Mouse (Mus musculus): ENCODE results near the gene Gp1bb. TPM values are rescaled to one million over a fixed set of nuclear protein-coding genes. Genes with fewer than 3 reads are reported as not detected.

The Gp1bb gene
- polyA plus RNA-seq, 1 experiment, result not detected

DNA sequence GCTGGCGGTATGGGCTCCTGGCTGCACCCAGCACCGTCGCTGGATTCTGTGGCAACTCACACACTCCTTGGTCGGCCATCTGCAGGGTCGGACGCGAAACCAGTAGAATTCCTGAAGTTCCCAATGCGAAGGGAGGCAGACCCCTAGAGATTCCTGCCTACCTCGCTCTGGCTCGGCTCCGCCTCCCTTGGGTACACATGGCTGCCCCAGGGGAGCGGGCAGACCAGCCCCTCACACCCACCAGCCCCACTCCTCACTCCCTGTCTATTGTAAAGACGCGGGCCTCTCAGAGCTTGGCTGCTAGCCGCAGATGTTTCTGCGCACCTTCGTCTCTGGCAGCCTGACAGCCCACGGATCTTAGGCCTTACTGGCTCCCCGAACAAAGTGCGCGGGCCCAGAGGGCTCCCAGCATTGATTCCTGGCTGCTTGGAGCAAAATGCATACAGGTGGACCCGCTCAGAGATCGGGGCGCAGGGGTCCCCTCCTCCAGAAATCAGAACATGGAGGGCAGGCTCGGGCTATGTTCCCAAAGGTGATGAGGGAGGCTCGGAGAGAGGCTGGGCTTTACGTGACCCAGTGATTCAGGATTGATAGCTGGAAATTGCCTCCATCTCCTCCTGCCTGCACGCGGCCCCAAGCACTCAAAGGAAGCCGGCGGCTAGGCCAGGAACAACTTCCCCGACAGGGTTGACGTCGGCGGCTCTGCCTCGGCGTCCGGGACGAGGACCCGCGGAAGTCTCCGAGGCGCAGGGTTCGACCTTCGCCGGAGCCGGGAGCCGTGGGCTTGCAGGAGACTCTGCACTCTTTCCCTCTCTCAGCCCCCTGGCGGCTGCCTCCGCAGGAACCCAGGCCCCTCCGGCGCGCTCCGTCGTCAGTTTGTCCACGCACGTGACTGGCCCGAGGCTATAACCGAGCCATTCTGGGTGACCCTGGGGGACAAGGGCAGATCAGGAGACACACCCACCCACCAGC lies 30.9 kb downstream of the Gp1bb start:
- no peak for TF ChIP-seq GATA1 (IDR thresholded peaks at IDR 0.05; ENCODE audit: low read length)

DNA sequence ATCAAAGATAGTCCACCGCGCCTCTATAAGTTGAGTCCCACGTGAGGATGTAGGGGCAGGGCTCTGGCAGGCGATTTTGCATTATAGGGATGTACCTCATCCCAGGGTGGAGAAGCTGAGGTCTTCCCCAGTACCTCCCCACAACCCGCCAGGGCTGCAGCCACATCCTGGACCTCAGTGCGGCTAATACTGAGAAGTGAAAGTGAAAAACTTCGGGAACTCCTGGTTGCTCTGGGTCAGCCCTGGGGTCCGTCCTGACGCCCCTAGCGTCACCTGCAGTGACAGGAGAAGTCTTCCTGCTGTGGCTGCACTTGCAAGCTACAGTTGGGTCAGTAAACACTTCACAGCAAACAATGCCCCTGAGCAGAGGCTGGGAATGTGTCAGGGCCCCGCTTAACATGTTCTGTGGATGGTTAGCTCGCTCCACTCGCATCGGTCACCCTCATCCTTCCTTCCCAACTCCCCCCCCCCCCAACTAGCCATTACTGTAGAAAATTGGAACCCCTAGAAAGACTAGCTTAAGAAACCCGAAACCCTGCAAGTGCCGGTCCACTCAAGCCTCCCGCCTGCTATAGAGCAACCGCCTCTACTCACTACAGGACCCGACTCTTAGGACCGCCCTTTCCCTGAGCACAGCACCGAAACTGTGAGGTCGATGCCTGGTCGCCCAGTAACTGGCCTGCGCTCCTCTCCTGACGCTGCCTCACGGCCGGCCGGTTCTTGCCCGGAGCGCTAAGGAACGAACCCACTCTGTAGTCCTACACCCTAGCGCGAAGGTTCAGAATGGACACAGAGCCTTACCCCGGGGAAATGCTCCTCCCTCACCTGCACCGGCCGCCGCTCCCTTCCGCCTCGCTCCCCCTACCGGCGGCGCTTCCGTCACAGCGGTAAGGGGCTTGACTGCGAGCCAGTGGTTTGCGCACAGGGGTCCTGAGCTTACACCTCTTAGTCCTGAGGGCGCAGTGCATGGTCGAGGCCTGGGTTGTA lies 32.1 kb downstream of the Gp1bb start, which contains the start of gene Tbx1:
Gene Tbx1, minus strand, starts transcription at position 868 of the 987 bp plus-strand sequence.
- TF ChIP-seq GATA1 (IDR thresholded peaks at IDR 0.05; ENCODE audit: low read length), result no peak

DNA sequence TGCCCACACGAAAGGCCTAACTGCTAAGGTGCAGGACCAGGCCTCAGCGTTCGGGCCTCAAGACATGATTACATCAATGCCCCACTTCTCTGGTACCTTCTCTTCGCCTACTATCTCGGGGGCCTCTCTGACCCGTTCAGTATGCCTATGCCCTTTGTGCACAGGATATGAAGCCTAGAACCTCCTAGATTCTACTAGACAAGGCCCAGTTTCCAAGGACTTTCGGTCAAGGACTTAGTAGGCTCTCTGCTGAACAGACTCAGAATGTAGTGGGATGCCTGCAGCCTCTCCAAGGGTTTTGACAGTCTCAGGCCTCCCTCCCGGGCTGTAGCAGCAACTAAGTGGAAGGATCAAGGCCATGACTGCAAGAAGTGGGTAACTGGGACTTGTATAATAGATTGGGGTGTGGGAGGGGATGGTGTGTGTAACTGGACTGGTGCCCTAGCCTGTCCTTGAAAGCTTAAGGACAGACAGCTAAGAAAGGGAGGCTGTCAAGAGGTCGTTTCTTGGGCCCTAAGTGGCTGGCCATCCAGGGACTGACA lies 33.1 kb downstream of the Gp1bb start:
- no peak for TF ChIP-seq GATA1 (IDR thresholded peaks at IDR 0.05; ENCODE audit: low read length)

DNA sequence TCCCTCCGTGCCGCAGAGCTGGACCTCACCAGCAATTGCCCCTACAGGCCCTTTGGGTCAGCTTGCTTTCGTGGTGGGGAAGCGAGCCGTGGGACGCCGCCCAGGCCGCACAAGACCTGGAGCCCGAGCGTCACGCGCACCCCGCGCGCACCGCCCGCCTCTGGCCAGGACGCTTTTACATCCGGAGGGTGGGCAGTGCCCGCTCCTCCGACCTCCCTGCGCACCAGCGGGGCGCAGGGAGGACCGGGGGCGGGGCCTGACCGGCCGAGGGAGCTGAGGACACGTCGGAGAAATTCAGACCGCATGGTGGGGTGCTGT lies 33.5 kb downstream of the Gp1bb start:
- no peak for TF ChIP-seq GATA1 (IDR thresholded peaks at IDR 0.05; ENCODE audit: low read length)

DNA sequence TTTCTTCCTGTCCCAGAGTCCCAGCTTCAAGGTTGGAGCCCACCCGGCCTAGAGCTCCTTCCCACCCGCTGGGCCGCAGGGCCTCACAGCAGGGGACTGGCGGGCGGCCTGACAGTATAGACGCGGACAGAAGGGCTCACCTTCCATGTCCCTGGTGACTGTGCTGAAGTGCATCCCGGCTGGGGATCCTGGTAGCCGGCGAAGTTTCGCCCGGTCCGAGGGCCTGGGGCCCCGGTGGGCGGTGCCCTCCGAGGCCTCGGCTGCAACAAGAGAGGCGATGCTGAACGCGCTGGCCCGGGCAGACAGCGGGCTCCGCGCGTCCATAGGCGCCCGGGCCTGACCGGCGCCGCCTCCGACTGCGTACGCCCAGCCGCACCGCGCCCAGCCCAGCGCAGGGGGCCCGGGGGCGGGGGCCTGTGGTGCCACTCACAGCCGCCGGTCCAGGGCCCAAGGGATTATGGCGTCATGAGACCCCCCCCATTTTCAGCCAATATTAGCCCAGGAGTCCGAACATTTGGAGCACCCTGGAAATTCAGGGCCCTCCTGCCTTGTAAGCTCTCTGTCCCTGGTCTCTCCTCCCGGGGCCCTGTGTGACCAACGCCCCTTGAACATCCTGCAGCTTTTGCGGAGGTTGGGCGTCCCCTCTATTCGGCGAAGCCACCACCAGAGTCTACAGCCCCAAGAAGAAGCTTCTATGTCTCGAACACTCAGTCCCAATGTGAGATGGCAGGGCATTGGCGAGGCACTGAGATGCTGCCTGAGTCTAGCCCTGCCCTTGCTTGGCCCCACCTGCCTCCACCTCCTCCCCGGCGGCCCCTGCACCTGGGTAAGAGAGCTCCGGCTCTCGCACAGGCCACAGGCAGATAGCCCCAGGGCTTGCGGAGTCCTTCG lies 34.1 kb downstream of the Gp1bb start:
- TF ChIP-seq GATA1 (IDR thresholded peaks at IDR 0.05; ENCODE audit: low read length), result no peak

DNA sequence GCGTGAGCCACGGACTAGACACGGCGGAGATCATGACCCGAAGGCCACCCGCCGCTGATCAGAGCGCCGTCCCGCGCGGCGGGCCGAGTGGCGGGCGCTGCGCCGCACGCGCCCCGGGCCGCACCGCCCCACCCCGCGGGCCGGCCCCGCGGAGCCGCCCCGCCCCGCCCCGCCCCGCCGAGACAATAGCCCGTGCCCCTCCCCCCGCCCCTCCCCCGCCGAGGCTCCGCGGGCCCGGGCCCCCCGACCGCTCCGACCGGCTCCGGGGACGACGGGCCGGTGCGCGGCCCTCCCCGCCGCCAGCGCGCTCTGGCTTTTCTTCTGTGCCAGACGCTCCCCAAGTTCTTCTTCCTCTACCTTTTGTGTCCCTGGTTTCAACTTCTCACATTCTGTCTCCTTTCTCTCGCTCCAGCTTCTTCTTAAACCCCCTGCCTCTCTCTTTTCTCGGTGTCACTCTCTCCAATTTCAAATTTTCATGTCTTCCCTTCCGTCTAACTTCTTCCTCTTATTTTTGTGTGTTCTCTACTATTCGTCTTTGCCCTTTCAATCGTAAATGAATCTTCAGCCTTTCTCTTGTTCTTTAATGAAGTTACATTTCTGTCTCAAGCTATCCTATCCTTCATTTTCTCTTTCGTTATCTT lies 35.2 kb downstream of the Gp1bb start:
- no peak for TF ChIP-seq GATA1 (IDR thresholded peaks at IDR 0.05; ENCODE audit: low read length)

DNA sequence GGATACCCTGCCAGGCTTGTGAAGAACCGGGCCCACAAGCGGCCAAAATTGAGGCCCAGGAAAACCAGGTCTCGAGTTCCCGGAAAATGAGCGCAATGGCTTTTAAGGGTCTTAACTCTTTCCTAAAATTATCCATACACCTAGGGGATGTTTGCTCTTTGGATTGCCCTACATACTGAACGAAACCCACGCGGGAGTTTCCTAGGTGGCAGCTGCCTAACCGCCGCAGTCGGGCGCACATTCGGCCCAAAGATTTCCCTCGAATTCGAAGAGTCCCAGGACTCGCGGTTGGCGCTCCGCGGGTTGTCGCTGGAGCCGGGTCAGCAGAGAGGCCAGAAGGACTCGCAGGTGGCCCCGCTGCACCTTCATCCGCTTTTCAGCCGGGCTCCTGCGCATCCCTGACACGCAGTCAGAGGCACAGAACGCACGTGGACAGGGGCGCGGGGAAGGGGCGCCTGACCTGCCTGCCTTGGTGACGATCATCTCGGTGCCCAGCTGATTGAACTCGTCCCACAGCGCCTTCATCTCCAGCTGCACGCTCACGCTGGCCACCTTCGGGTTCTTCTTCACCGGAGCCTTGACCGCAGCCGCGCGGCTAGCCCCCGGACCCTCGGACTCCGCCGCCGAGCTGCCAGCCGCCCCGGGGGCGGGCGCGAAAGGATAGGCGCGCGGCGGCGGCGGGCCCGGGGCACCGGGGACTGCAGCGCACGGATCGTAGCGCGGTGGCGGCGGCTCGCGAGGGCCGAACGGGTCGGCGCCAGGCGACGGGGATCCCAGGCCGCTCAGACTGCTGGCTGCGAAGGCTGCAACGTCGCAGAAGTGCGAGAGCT lies 35.9 kb downstream of the Gp1bb start:
- TF ChIP-seq GATA1 (IDR thresholded peaks at IDR 0.05; ENCODE audit: low read length), result no peak

DNA sequence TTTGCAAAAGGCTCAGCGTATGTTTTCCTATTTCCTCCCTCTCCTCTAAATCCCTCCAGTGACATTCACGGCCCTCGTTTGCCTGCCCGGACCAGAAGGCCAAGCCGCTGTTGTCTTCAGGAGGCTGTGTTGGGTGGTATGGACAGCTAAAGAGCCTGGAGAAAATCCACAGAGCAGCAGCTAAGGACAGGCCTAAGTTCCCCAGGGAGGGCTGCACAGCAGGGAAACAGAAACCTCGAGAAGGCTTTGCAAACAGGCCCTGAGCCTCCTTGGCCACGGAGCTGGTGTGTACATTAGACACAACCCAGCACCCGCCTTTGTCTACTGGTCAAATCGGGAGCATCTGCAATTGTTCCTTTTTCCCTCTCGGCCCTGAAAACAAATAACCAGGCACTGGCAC lies 36.5 kb downstream of the Gp1bb start:
- no peak for TF ChIP-seq GATA1 (IDR thresholded peaks at IDR 0.05; ENCODE audit: low read length)

DNA sequence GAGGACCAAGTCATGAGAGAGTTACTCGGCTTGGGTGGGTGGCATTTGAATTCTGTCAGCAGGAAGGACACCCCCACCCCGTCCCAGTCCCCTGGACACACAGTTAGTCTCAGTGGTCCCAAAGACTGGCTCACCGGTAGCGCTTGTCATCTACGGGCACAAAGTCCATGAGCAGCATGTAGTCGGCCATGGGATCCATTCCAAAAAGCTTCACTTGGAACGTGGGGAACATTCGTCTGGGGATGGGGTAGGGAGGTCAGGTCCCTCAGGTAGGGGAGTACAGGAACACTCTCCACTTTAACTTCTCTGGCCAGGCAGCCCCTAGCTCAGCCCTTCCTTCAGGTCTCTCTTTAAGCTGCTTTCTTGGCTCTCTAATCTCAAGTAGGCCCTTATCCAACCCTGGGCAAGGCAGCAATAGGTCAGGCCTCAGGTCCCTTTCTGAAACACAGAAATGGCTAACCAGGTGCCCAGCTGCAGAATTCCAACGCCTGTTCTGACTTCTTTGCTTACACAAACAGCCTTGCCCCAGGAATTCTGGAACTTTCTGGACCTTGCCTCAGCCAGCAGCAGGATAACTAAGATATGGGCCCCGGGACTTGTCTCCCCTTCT lies 37.2 kb downstream of the Gp1bb start:
- no peak for TF ChIP-seq GATA1 (IDR thresholded peaks at IDR 0.05; ENCODE audit: low read length)

DNA sequence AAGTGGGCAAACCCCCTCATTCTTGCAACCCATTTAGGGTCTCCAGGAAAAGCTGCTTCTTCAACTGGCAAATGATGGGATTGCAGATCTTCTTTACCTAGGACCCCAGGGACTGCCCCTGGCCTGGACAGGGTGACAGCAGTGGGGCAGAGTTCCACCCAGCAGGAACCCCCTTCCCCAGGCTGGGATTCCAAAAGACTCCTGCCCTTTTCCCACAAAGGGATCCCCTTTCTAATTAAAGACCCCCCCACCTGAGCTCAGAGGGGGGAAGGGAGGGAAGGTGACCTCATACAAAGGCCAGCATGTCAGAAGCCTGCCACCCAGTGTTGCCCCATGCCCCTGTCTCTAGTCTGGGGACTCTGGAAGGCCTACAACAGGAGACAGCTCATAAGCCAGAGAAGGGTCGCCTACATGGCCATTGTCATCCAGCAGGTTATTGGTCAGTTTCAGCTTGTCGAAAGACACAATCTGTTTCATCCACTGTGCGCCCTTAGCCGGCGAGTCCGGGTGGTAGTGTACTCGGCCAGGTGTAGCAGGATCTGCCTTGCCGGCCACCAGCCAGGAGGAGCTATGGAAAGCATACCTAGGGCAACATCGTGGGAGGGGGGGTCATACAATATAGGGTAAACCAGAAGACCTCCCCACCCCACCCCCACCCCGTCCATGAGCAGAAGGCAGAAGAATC lies 38.4 kb downstream of the Gp1bb start:
- TF ChIP-seq GATA1 (IDR thresholded peaks at IDR 0.05; ENCODE audit: low read length), result no peak

DNA sequence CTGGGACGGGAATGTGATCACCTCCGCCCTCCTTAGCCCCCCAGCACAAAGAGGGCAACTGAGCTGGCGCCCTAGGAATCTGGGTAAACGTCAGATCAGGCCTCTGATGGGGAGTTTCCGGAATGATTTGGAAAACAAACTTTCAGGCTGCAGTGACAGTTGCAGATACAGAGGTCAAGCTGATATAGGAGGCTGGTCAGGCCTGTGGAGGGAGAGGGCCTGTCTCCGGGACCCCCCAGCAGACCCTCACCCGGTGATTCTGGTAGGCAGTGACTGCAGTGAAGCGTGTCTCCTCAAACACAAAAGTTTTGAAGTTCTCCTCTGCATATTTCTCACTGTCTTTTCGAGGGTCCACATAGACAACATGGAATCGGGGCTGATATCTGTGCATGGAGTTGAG lies 39.0 kb downstream of the Gp1bb start:
- TF ChIP-seq GATA1 (IDR thresholded peaks at IDR 0.05; ENCODE audit: low read length), result no peak

DNA sequence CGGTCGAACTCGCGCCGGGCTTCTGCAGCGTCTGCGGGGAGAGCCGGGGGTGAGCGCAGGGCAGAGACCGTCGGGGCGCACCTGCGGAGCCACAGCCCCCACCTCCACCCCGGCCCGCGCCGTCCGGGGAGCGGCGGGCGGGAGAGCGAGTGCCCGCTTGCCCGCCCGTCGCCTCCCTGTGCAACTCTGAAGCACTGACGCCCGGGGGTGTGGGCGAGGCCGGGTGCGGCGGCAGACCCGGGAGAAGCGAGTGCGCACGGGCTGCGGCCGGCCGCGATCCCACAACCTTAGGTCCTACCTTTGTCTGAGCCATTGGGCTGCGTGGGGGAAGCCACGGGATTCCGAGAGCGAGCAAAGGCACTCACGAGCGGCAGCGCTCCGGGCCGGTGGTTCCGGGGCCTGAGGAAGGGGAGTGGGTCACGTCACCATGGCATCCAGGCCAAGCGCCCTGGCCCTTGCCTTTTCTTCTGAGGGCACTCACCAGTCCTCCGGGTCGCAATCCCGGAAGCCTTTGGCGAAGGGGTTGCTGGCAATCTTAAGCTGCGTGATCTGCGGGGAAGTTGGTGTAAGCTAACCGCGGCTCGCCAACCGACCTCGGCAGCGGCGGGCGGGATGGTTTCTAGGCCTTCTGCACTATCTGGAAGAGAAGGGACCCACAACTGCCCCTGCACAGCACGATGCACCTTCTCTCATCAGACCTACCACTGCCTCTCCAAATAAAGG lies 39.6 kb downstream of the Gp1bb start:
- TF ChIP-seq GATA1 (IDR thresholded peaks at IDR 0.05; ENCODE audit: low read length), result no peak

Measured in G1E-ER4 (cell line).